20 mouse cellular contexts compared by ENCODE assay signal in the genomic region with DNA sequence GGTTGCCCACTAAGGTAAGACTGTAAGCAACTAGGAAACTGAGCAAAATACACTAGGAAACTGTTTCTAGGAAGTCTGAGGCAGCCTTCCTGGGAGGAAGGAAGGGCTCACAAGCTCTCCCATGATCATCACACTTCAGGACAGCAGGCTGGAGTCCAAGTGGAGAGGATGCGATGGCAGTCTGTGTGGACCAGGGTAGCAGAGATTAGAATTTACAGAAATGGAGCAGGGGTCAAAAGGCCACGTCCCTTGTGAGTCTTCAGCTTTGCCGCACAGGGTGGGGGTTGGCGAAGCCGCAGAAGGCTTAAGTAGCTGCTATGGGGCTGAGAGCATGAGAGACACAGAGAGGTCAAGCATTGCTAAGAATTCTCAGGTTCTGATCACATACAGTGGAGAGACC. TPM values are rescaled to one million over a fixed set of nuclear protein-coding genes. Genes with fewer than 3 reads are reported as not detected.
DNase-seq lines count a peak whose midpoint lies in the region; ATAC-seq and TF ChIP-seq lines count a peak whose summit lies in the region.
"Had no signal": no experiment of that assay in that cellular context is flagged by ENCODE, and none has a peak within 500 bp of the region (broad histone marks: within the 10 kb centered on the region; RNA-seq: fewer than 3 reads in every experiment).

No protein-coding gene starts in this region.

- no peaks in the 10 kb centered on the region for H3K27me3 ChIP-seq in lung, embryonic 14.5 days (ENCODE audit: insufficient read depth, low read length)
- H3K27me3 ChIP-seq in embryonic facial prominence, embryonic 10.5 days (replicated peaks; ENCODE audit: low read depth, poor library complexity, severe bottlenecking), result no peaks in the 10 kb centered on the region
- H3K27me3 ChIP-seq: forebrain, embryonic 13.5 days; neural tube, embryonic 12.5 days had no signal

- intact Hi-C loops in heart, postnatal 14 days (cut with DNase I), result no loop called here
- intact Hi-C loops in heart, postnatal 36 days (cut with DNase I), result no loop called here

- H3K9ac ChIP-seq in lung, embryonic 14.5 days, result no peak overlapping the region
- H3K9ac ChIP-seq: forebrain, embryonic 13.5 days; neural tube, embryonic 12.5 days had no signal

- no peak overlapping the region for H3K27ac ChIP-seq in lung, embryonic 14.5 days (ENCODE audit: low read depth)
- peak overlapping the region; percentile 14; the same call in 1 of the 2 replicates for H3K27ac ChIP-seq in embryonic facial prominence, embryonic 10.5 days (replicated peaks)
- H3K27ac ChIP-seq: forebrain, embryonic 13.5 days; layer of hippocampus, adult 2 months; left cerebral cortex, adult 2 months; limb, embryonic 10.5 days; neural tube, embryonic 12.5 days had no signal

- 66% methylated on average over 5 of the region's 5 CpGs for WGBS in lung, embryonic 14.5 days
- 66% methylated on average over 5 of the region's 5 CpGs for WGBS in embryonic facial prominence, embryonic 10.5 days

- no peak for TF ChIP-seq CTCF in lung, embryonic 14.5 days (IDR thresholded peaks at IDR 0.05; ENCODE audit: low read depth)

- no peak overlapping the region for H3K4me3 ChIP-seq in lung, embryonic 14.5 days (ENCODE audit: low read depth, low read length)
- no peak overlapping the region for H3K4me3 ChIP-seq in embryonic facial prominence, embryonic 10.5 days
- H3K4me3 ChIP-seq: forebrain, embryonic 13.5 days; layer of hippocampus, adult 2 months; left cerebral cortex, adult 2 months; limb, embryonic 10.5 days; neural tube, embryonic 12.5 days had no signal

- H3K4me2 ChIP-seq in lung, embryonic 14.5 days, result no peak overlapping the region
- H3K4me2 ChIP-seq: forebrain, embryonic 13.5 days; liver, embryonic 11.5 days; neural tube, embryonic 12.5 days had no signal

- 0 out of 2 replicates have a peak, but pooled peaks cover 3% of the 10 kb centered on the region for H3K4me1 ChIP-seq in lung, embryonic 14.5 days (ENCODE audit: insufficient read depth)
- H3K4me1 ChIP-seq in embryonic facial prominence, embryonic 10.5 days, result peaks cover 11% of the 10 kb centered on the region
- H3K4me1 ChIP-seq: neural tube, embryonic 12.5 days had no signal

- DNase-seq in heart, postnatal 14 days, result peak; percentile 11 to 14
- DNase-seq in heart, postnatal 36 days, result no peak
- DNase-seq in lung, embryonic 14.5 days, result peak; percentile 18
- no peak for DNase-seq in lung, postnatal 25 days (ENCODE audit: low spot score)
- no peak for DNase-seq in embryonic facial prominence, embryonic 10.5 days (ENCODE audit: low spot score)
- DNase-seq in kidney, postnatal 14 days, result peak; percentile 48
- DNase-seq in right cerebral cortex, postnatal 36 days (ENCODE audit: low spot score in 2 of 2), result no peak
- DNase-seq in spleen, postnatal 14 days (ENCODE audit: low spot score in 2 of 2), result no peak
- DNase-seq: cerebellum, adult 2 months; gastrocnemius, postnatal 14 days; lung, adult 2 months; right cerebral cortex, postnatal 25 days had no signal

- no peak for ATAC-seq in lung, embryonic 14.5 days (ENCODE audit: insufficient read depth)
- ATAC-seq: CD4-positive, CD25-positive, alpha-beta regulatory T cell, adult 4 months; forebrain, embryonic 13.5 days had no signal

- no peaks in the 10 kb centered on the region for H3K9me3 ChIP-seq in lung, embryonic 14.5 days (ENCODE audit: low read depth, low read length)
- no peaks in the 10 kb centered on the region for H3K9me3 ChIP-seq in embryonic facial prominence, embryonic 10.5 days
- H3K9me3 ChIP-seq: forebrain, embryonic 13.5 days; G1E; limb, embryonic 10.5 days; neural tube, embryonic 12.5 days had no signal

- no peaks in the 10 kb centered on the region for H3K36me3 ChIP-seq in lung, embryonic 14.5 days (ENCODE audit: insufficient read depth)
- H3K36me3 ChIP-seq in embryonic facial prominence, embryonic 10.5 days (replicated peaks), result no peaks in the 10 kb centered on the region
- H3K36me3 ChIP-seq: G1E; limb, embryonic 10.5 days; neural tube, embryonic 12.5 days had no signal

RNA-seq across cellular contexts. Expression of gene B3galnt1, which starts 37.1 kb away (rescaled TPM):
- total RNA-seq in heart, postnatal 14 days (2021), result 1 to 10 TPM; 2.8 to 3.2 TPM
- 1 to 10 TPM; 2.0 to 3.4 TPM for total RNA-seq in heart, postnatal 36 days (2021)
- 31.7 and 32.8 TPM in 2 replicates for polyA plus RNA-seq in lung, embryonic 14.5 days (2014; fragmentation: Nextera tagmentation; extraction: Ambion mirVana)
- 24.4 and 25.2 TPM in 2 replicates for polyA plus RNA-seq in embryonic facial prominence, embryonic 10.5 days (2016; fragmentation: Nextera tagmentation; extraction: Ambion mirVana)
- total RNA-seq: G1E had no signal
- polyA plus RNA-seq: G1E had no signal

Comparison
In these comparisons a context has a peak if more than half of its experiments do, and no peak if none do; other contexts are left out.
1. DNase-seq: peak in heart, postnatal 14 days (2 of 2), lung, embryonic 14.5 days (single experiment) and kidney, postnatal 14 days (single experiment); none in heart, postnatal 36 days (0 of 2), lung, postnatal 25 days (single experiment), embryonic facial prominence, embryonic 10.5 days (single experiment), right cerebral cortex, postnatal 36 days (0 of 2) and spleen, postnatal 14 days (0 of 2).